Mouse (Mus musculus) E14TG2a.4 (cell line): Measurements from ENCODE around the gene Phactr1.

Source experiments
- CTCF ChIP-seq: conservative IDR thresholded peaks from 2 replicates; pipeline ENCODE4 v1.5.1; 2014; ENCODE audit warnings: low read length
- NANOG ChIP-seq: IDR thresholded peaks from 2 replicates; pipeline ENCODE4 v1.6.1; 2014; ENCODE audit warnings: borderline replicate concordance, low read length, mixed read lengths
- POU5F1 ChIP-seq: IDR thresholded peaks from 2 replicates; pipeline ENCODE4 v1.6.1; 2014; ENCODE audit warnings: low read length, borderline replicate concordance

- TF ChIP-seq CTCF (no peak), NANOG (no peak), POU5F1 (no peak)
Observed at GRCm38 (mm10) chr13:42982646-42983045, 302.2 kb downstream of the Phactr1 start.
